Mouse (Mus musculus) liver, embryonic 14.5 days (tissue): ENCODE measurements at regions not wholly inside any gene's neighbourhood (a gene's known extent, or its start where the extent isn't known, plus 50 kb on each side); places are given as distances from the start of the nearest gene placed in this dataset.

Experiments
- CTCF ChIP-seq: IDR thresholded peaks from 2 replicates; pipeline ENCODE4 v1.5.1; 2016; ENCODE audit warnings: antibody characterized with exemption, low read depth, control low read depth
- EP300 ChIP-seq: IDR thresholded peaks from 2 replicates; pipeline ENCODE4 v1.6.1; 2016; ENCODE audit warnings: antibody characterized with exemption, low read depth

DNA sequence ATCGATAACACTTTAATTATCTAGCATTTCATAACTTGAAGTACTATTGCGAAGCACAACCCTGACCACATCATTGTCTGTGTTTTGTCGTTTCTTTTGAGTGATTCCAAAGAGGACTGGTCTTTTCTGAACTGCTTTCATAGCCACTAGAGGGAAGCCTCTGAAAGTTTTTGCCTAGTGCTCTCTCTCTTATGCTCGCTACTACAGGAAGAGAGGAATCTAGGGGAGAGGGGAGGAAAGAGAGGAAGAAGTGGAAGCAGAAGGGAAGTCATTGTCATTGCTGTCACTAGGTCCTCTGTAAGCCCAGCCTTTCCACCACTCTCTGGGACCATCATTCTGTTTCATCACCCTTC, 217.1 kb upstream of the Kif2a start:
- TF ChIP-seq CTCF (no peak), EP300 (no peak)
